Mouse (Mus musculus) intestine, embryonic 16.5 days (tissue): Measurements from ENCODE around the gene Egflam. TPM values are rescaled to one million over a fixed set of nuclear protein-coding genes. Genes with fewer than 3 reads are reported as not detected.

Experiments used
- ATAC-seq: fragments of 200-750 bp; cut with Nextera tagmentation; 2 replicates; pipeline ENCODE4 v1.8.0; 2017; ENCODE audit warnings: moderate TSS enrichment, moderate library complexity
- H3K27ac ChIP-seq: fragments of 300-500 bp; sonication (generic); 2 replicates; pipeline ENCODE4 v1.5.1; 2014; ENCODE audit warnings: mild to moderate bottlenecking, low read length
- H3K27me3 ChIP-seq: fragments of 300-500 bp; sonication (generic); replicated peaks from 2 replicates; pipeline ENCODE4 v1.6.1; 2014; ENCODE audit warnings: low read length, control low read depth, mixed read lengths; ENCODE audit not compliant: control insufficient read depth, insufficient read depth
- H3K36me3 ChIP-seq: fragments of 300-500 bp; sonication (generic); 2 replicates; pipeline ENCODE4 v1.6.1; 2014; ENCODE audit warnings: low read length, control low read depth; ENCODE audit not compliant: control insufficient read depth, insufficient read depth
- H3K4me1 ChIP-seq: fragments of 300-500 bp; sonication (generic); 2 replicates; pipeline ENCODE4 v1.6.1; 2014; ENCODE audit warnings: low read length, control low read depth, mixed read lengths; ENCODE audit not compliant: control insufficient read depth, insufficient read depth
- H3K4me2 ChIP-seq: fragments of 300-500 bp; sonication (generic); 2 replicates; pipeline ENCODE4 v1.6.1; 2014; ENCODE audit warnings: low read depth, low read length, control low read depth
- H3K4me3 ChIP-seq: fragments of 300-500 bp; sonication (generic); 2 replicates; pipeline ENCODE4 v1.5.1; 2014; ENCODE audit warnings: mild to moderate bottlenecking, low read length
- H3K9ac ChIP-seq: fragments of 300-500 bp; sonication (generic); 2 replicates; pipeline ENCODE4 v1.6.1; 2014; ENCODE audit warnings: low read depth, low read length
- H3K9me3 ChIP-seq: fragments of 300-500 bp; sonication (generic); 2 replicates; pipeline ENCODE4 v1.6.1; 2016; ENCODE audit warnings: low read length, control low read depth; ENCODE audit not compliant: control insufficient read depth
- WGBS: fragments of 180-500 bp; shearing (Covaris S2); extraction: QIAGEN DNeasy Blood & Tissue Kit; methylation state at CpG from one replicate; pipeline ENCODE4 v1.1.7; 2014; 5-methylcytosine and 5-hydroxymethylcytosine counted together
- polyA plus RNA-seq: library from polyadenylated mRNA; unstranded; fragments of >200 nt; fragmentation: Nextera tagmentation; extraction: Ambion mirVana; gene quantifications from 2 replicates; pipeline ENCODE4 v1.2.1, GENCODE M21; 2015

Gene Egflam
- polyA plus RNA-seq, 1 experiment from 2014 or later, result 21.3 TPM

GRCm38 (mm10) chr15:7239904-7240303 lies 158.3 kb downstream of the Egflam start:
- H3K27ac ChIP-seq, result no peak overlapping the region
- no peak overlapping the region for H3K9ac ChIP-seq
- 89% methylated on average over 11 of the region's 11 CpGs for WGBS
- no peak overlapping the region for H3K4me3 ChIP-seq
- H3K36me3 ChIP-seq, result no peaks in the 10 kb centered on the region
- H3K9me3 ChIP-seq, result no peaks in the 10 kb centered on the region
- H3K4me1 ChIP-seq, result no peaks in the 10 kb centered on the region
- H3K4me2 ChIP-seq, result no peak overlapping the region
- no peak for ATAC-seq
- H3K27me3 ChIP-seq, result no peaks in the 10 kb centered on the region

GRCm38 (mm10) chr15:7233393-7234090 lies 164.7 kb downstream of the Egflam start:
- 80% methylated on average over 13 of the region's 13 CpGs for WGBS
- Histone ChIP-seq H3K4me3 (no peak overlapping the region), H3K36me3 (no peaks in the 10 kb centered on the region), H3K4me2 (no peak overlapping the region), H3K9ac (no peak overlapping the region), H3K4me1 (no peaks in the 10 kb centered on the region), H3K27ac (no peak overlapping the region), H3K9me3 (no peaks in the 10 kb centered on the region), H3K27me3 (no peaks in the 10 kb centered on the region)
- ATAC-seq, result no peak

- Histone ChIP-seq H3K4me3 (no peak overlapping the region), H3K9ac (no peak overlapping the region), H3K27me3 (no peaks in the 10 kb centered on the region), H3K9me3 (no peaks in the 10 kb centered on the region), H3K4me1 (no peaks in the 10 kb centered on the region), H3K27ac (no peak overlapping the region), H3K4me2 (no peak overlapping the region), H3K36me3 (no peaks in the 10 kb centered on the region)
- WGBS, result 3% methylated on average over 5 of the region's 5 CpGs
- ATAC-seq, result peak; percentile 90
Measured at GRCm38 (mm10) chr15:7226225-7226624, 172.0 kb downstream of the Egflam start.

GRCm38 (mm10) chr15:7224151-7224775 lies 173.9 kb downstream of the Egflam start:
- 68% methylated on average over 12 of the region's 12 CpGs for WGBS
- H3K9me3 ChIP-seq, result no peaks in the 10 kb centered on the region
- ATAC-seq, result no peak
- no peak overlapping the region for H3K4me3 ChIP-seq
- no peak overlapping the region for H3K27ac ChIP-seq
- H3K36me3 ChIP-seq, result no peaks in the 10 kb centered on the region
- H3K4me2 ChIP-seq, result no peak overlapping the region
- no peak overlapping the region for H3K9ac ChIP-seq
- no peaks in the 10 kb centered on the region for H3K4me1 ChIP-seq
- H3K27me3 ChIP-seq, result no peaks in the 10 kb centered on the region

GRCm38 (mm10) chr15:7222809-7223208 lies 175.4 kb downstream of the Egflam start:
- ATAC-seq, result no peak
- H3K4me3 ChIP-seq, result no peak overlapping the region
- H3K27me3 ChIP-seq, result no peaks in the 10 kb centered on the region
- WGBS, result 50% methylated on average over 11 of the region's 11 CpGs
- no peak overlapping the region for H3K27ac ChIP-seq
- no peak overlapping the region for H3K4me2 ChIP-seq
- no peak overlapping the region for H3K9ac ChIP-seq
- H3K36me3 ChIP-seq, result no peaks in the 10 kb centered on the region
- H3K9me3 ChIP-seq, result no peaks in the 10 kb centered on the region
- no peaks in the 10 kb centered on the region for H3K4me1 ChIP-seq

GRCm38 (mm10) chr15:7217273-7217598 lies 181.0 kb downstream of the Egflam start:
- no peak for ATAC-seq
- Histone ChIP-seq H3K27ac (no peak overlapping the region), H3K36me3 (no peaks in the 10 kb centered on the region), H3K27me3 (no peaks in the 10 kb centered on the region), H3K9me3 (no peaks in the 10 kb centered on the region), H3K4me1 (peaks cover 7% of the 10 kb centered on the region; the same call in 1 of the 2 replicates), H3K9ac (no peak overlapping the region), H3K4me3 (no peak overlapping the region), H3K4me2 (no peak overlapping the region)
- 90% methylated on average over 6 of the region's 6 CpGs for WGBS

- Histone ChIP-seq H3K27ac (no peak overlapping the region), H3K36me3 (no peaks in the 10 kb centered on the region), H3K27me3 (no peaks in the 10 kb centered on the region), H3K4me3 (no peak overlapping the region), H3K4me2 (no peak overlapping the region), H3K9me3 (no peaks in the 10 kb centered on the region), H3K4me1 (peaks cover 7% of the 10 kb centered on the region; the same call in 1 of the 2 replicates), H3K9ac (no peak overlapping the region)
- 83% methylated on average over 9 of the region's 9 CpGs for WGBS
- no peak for ATAC-seq
Measured at GRCm38 (mm10) chr15:7216581-7217272, 181.5 kb downstream of the Egflam start.

GRCm38 (mm10) chr15:7215845-7216244 lies 182.3 kb downstream of the Egflam start:
- Histone ChIP-seq H3K9me3 (no peaks in the 10 kb centered on the region), H3K36me3 (no peaks in the 10 kb centered on the region), H3K4me3 (no peak overlapping the region), H3K27me3 (no peaks in the 10 kb centered on the region), H3K4me2 (no peak overlapping the region), H3K27ac (no peak overlapping the region), H3K9ac (no peak overlapping the region), H3K4me1 (peaks cover 7% of the 10 kb centered on the region; the same call in 1 of the 2 replicates)
- no peak for ATAC-seq
- WGBS, result 96% methylated on average over 3 of the region's 3 CpGs

- no peak overlapping the region for H3K4me2 ChIP-seq
- H3K9me3 ChIP-seq, result no peaks in the 10 kb centered on the region
- no peak overlapping the region for H3K27ac ChIP-seq
- peak; percentile 77 for ATAC-seq
- no peak overlapping the region for H3K9ac ChIP-seq
- no peaks in the 10 kb centered on the region for H3K27me3 ChIP-seq
- WGBS, result 11% methylated on average over 1 of the region's 1 CpGs
- H3K36me3 ChIP-seq, result no peaks in the 10 kb centered on the region
- H3K4me1 ChIP-seq, result peaks cover 7% of the 10 kb centered on the region; the same call in 1 of the 2 replicates
- H3K4me3 ChIP-seq, result no peak overlapping the region
Measured at GRCm38 (mm10) chr15:7213683-7214082, 184.5 kb downstream of the Egflam start.
